Mouse (Mus musculus) left cerebral cortex, adult 11 months (tissue): ENCODE data around the gene Rac3.
"Not testable (repeated sequence)": the region's sequence is repeated elsewhere in the genome, so short reads cannot be mapped to it uniquely, and the experiment has no call there.

Experiments used
- DNase-seq: peaks from one replicate; pipeline ENCODE4 v3.0.0; 2022; ENCODE audit warnings: low spot score

Rac3 gene

GRCm38 (mm10) chr11:120721124-120722066, at the start of gene Rac3:
Gene Rac3, plus strand, starts transcription at chr11:120721470.
- DNase-seq: no peak

DNA sequence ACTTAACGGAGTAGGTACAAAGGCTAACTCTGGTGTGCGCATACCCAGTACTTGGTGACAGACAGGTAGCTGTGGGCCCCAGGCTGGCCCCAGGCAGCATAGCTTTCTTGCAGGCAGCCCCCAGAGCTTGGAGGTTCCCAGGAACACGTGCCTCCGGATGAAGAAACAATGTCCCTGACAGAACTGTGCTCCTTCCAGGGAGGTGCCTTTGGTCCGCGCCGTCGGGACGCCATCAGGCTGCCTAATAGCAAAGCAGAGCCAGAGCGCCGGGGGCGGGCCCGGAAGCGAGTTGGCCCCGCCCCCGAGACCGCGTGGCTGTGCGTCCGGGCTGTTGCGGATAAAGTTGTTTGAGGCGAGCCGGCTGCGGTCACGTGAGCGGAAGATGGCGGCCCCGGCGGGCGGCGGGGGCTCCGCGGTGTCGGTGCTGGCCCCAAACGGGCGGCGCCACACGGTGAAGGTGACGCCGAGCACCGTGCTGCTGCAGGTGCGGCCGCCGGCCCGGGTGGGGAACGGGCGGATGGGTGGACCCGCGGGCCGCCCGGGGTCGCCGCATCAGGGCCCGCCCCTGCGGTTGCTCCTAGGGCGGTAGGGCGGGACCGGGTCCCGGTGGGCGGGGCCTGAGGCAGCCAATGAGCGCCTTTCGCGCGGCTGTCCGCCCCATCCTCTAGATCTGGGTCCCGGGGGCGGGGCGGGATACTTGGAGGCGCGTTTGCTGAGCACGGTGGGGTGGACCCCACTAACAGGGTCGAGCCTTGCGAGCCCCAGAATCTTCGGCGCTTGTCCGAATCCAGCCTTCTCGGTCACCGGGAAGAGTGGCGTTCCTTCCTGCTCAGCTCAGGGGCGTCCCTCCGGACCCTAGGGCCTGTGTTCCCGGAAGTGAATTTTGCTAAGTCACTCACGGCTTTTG, 48.3 kb upstream of the Rac3 start, which contains the start of gene Aspscr1:
TSS of gene Aspscr1 (plus strand) at position 287 of the 907 bp plus-strand sequence.
- peak; percentile 90 for DNase-seq

DNA sequence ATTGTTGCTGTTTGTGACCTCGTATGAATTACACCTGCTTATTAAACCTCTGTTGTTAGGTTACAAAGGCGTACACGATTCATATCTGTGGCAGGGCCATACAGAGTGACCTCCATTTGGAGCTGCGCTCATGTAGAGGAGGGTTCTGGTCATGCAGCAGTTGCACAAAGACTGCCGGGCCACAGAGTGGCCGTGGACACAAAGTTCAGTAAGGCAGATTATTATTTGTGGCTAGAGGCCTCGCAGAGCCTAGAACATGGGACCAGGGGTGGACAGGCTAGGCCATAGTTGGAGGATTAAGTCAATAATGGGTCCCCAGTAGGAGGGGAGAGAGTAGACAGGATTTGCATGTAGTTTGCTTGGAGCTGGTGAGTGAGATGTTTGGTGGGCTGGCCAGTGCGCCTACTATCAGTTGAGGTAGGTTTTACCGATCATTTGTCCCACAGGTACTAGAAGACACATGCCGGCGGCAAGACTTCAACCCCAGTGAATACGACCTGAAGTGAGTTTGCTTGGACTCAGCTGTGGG, 47.6 kb upstream of the Rac3 start:
- no peak for DNase-seq

DNA sequence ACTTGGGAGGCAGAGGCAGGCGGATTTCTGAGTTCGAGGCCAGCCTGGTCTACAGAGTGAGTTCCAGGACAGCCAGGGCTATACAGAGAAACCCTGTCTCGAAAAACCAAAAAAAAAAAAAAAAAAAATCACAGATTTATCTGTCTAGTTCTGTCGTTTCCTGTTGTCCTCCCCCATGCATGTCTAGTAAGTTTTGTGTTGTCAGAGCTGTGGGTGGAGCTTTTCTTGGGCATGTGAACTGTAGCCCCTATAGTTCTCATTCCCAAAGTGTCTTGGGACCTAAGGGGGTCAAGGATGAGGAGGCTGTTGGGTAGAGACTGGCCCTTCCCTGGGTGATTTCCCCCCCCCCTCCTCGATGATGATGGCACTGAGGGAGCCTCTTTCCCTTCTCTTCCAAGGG, 45.4 kb upstream of the Rac3 start:
- not testable (repeated sequence) for DNase-seq

GRCm38 (mm10) chr11:120676951-120677350, 44.3 kb upstream of the Rac3 start:
- no peak for DNase-seq

DNA sequence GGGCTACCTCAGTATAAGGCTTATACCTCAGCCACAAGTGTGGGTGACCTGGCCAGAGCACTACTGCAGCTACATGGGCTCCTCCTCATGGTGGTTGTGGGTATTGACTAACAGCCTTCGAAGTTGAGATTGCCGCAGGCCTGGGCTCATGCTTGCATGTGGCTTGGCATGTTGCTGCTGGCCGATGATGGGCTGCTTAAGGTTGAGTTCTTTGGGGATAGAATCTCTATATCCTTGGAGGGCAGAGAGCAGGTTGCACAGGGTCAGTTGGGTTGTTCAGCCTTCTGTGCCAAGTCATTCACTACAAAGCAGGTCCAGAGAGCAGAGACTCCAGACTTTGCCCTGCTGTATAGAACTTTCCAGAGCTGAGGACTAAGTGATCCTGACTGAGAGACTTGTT, 41.4 kb upstream of the Rac3 start:
- DNase-seq: no peak

DNA sequence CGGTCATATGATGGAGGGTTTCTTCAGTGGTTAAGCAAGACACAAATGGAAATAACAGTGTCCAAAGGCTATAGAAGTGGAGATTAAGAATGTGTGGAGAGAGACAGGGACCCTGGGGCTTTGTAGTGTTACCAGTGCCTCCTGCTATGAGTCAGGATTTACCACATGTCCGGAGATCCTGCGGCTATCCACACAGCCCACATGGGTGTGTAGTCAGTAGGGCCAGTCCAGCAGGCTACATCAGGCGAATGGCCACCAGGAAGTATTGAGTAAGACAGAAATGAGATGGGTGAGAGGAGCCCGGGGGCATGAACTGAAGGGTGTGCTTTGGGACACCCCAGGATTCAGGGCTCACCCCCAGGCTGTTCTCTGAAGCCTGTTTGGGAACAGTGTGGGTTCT, 38.6 kb upstream of the Rac3 start:
- DNase-seq: no peak

- no peak for DNase-seq
Measured at GRCm38 (mm10) chr11:120683536-120683935, 37.7 kb upstream of the Rac3 start.

DNA sequence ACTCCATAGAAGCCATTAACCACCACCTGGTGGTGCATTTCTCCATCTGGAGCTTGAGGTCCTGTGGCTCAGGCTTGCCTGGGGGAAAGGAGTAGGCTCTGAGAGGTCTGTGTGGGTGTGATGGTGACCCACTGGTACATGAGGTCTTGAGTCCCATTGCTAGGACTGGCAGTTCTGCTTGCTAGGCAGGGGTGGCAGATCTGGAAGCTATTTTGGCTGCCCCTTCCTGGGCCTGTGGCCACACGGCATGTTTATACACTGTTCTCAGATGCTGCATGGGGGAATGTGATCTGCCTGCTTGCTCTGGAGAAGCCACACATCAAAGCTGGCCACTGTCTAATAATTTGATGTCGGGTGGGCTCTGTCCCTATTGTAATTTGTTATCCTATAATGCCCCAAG, 37.2 kb upstream of the Rac3 start:
- DNase-seq: no peak

GRCm38 (mm10) chr11:120684660-120685059, 36.6 kb upstream of the Rac3 start:
- DNase-seq: no peak

DNA sequence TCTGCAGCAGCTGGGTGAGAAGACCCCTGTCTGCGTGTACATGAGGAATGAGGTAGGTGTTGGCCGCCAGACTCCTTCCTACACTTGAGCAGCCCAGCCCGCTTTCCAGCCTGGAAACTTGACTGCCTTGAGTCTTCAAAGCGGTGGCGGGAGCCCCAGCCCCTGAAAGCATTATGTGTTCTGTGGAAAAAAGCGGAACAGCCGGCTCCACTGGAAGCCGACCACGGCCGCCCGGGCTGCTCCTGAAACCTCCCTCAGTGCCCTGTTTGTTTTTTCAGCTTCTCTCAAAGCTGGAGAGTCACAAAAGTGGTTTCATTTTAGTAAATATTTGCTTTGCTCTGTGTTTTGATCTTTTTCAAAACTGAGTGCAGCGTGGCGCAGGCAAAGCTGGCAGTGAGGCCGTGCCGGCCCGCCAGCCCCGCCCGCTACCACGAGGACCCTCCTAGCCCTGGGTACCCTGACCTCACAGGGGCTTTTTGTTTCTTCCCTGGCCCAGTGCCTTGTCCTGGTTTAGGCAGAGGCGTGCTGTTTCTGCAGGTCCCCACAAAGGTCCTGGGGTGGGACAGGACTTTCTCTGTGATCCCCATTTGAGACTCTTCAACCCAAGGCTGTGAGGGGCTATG, 34.5 kb upstream of the Rac3 start:
- no peak for DNase-seq

- DNase-seq: no peak
Measured at GRCm38 (mm10) chr11:120689365-120689764, 31.9 kb upstream of the Rac3 start.

DNA sequence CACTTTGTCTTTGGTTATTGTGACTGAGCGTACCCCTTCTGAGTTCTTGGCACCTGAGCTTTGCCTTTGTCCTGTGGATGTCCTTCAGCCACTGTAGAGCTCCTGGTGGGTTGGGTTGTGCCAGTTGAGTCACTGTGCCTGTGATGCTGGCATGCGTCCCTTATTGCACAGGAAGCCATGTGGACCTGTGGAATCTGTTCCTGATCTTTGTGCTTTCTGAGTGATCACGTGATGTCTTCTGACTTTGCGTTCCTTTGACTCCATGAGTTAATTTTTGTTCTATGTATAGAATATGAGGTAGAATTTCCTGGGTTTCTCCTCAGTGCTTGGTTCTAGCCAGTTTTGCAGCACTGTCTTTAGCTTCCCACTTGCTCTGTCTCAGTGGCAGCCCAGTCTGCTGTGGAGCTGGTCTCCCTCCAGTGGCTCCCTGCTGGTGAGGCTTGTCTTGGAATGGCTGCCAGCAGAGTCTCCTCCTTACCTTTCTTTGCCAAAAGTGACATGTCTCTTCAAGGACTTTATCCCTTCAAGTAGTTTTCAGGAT, 28.7 kb upstream of the Rac3 start:
- DNase-seq: no peak

- DNase-seq: no peak
Measured at GRCm38 (mm10) chr11:120693461-120693860, 27.8 kb upstream of the Rac3 start.

- no peak for DNase-seq
Measured at GRCm38 (mm10) chr11:120695184-120695583, 26.1 kb upstream of the Rac3 start.

GRCm38 (mm10) chr11:120695641-120696040, 25.6 kb upstream of the Rac3 start:
- no peak for DNase-seq

DNA sequence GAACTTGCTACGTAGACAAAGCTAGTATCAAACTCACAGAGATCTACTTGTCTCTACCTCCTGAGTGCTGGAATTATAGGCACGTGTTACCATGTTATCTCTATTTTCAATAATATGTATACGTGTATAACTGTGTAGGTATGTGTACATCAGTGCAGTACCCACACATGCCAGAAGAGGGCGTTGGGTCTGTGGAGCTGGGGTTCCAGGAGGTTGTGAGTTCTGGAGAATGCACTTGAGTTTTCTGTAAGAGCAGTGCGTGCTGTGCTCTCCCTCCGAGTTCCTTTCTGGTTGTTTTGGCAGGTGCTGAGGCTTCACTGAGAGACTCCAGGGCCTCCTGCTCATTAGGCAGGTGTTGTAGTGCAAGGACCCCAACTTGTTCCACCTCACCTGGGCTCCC, 24.7 kb upstream of the Rac3 start:
- no peak for DNase-seq

DNA sequence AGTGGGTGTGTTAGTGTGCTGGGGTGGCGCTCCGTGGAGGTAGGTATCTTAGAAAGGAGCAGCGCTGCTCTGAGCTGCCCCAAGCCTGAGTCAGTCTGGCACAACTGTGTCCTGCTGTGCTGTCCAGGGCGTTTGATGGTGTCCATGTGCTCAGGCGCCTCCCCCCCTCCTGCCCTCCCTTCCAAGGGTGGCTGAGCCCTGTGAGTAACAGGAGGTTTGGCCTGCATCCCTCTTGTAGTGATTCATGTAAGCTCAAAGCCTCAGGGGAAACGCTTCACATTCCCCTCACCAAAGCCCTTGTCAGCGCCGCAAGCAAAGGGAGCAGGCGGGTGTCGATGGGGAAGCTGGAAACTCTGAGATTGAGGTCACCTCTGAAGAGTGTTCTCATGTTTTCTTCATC, 23.5 kb upstream of the Rac3 start:
- no peak for DNase-seq

GRCm38 (mm10) chr11:120703696-120704454, 17.4 kb upstream of the Rac3 start:
- DNase-seq: no peak

GRCm38 (mm10) chr11:120704486-120705325, 16.6 kb upstream of the Rac3 start:
- no peak for DNase-seq
